Mouse (Mus musculus): ENCODE data around the gene Zmym1.

DNA sequence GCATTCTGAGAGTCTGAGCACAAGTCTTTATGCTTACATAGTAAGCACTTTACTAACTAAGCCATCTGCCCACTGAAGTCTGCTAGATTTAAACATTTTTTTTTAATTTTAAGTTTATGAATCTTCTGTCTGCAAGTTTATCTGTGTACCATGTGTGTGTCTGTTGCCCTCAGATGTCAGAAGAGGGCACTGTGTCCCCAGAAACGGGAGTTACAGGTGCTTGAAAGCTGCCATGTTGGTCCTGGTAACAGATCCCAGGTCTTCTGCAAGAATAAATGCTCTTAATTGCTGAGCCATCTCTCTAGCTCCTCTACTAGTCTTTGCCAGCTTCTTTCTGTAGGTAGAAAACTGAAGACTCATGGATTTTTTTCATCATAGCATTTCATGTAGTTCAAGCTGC is 14.0 kb upstream of the Zmym1 start:
- no peak for TF ChIP-seq CTCF (IDR thresholded peaks at IDR 0.05; ENCODE audit: extremely low read depth, insufficient read length, insufficient replicate concordance, low read depth, low read length)
- TF ChIP-seq POLR2A (IDR thresholded peaks at IDR 0.05; ENCODE audit: low read depth, low read length): no peak

Measured in small intestine, adult 2 months (tissue).